Mouse (Mus musculus): ENCODE measurements at regions not wholly inside any gene's neighbourhood (a gene's known extent, or its start where the extent isn't known, plus 50 kb on each side); places are given as distances from the start of the nearest gene placed in this dataset.

GRCm38 (mm10) chr7:36940611-36941010, 242.7 kb downstream of the Tshz3 start:
- no peaks in the 10 kb centered on the region for H3K79me3 ChIP-seq (ENCODE audit: low read depth)
- H3K36me3 ChIP-seq (ENCODE audit: control insufficient read depth, insufficient read depth), result no peaks in the 10 kb centered on the region
- H3K79me2 ChIP-seq (ENCODE audit: control insufficient read depth, insufficient read depth), result no peaks in the 10 kb centered on the region
- TF ChIP-seq MYOD1 (IDR thresholded peaks at IDR 0.05; ENCODE audit: control insufficient read depth, insufficient read length, low read depth) (no peak), MYOG (IDR thresholded peaks at IDR 0.05; ENCODE audit: control insufficient read depth, extremely low read depth, insufficient read length) (no peak), MAX (IDR thresholded peaks at IDR 0.05) (no peak), FOSL1 (IDR thresholded peaks at IDR 0.05; ENCODE audit: insufficient read depth, low read length, poor library complexity, severe bottlenecking) (no peak), CEBPB (IDR thresholded peaks at IDR 0.05; ENCODE audit: low read depth) (no peak)
- no peak overlapping the region for H3ac ChIP-seq (ENCODE audit: control insufficient read depth, insufficient read length, low read depth)
- H3K4me3 ChIP-seq (ENCODE audit: insufficient read depth, poor library complexity, severe bottlenecking), result no peak overlapping the region
- H3K27me3 ChIP-seq (ENCODE audit: control insufficient read depth, insufficient read depth, insufficient read length), result no peaks in the 10 kb centered on the region

GRCm38 (mm10) chr7:36945024-36945815, 247.3 kb downstream of the Tshz3 start:
- Histone ChIP-seq H3K27me3 (ENCODE audit: control insufficient read depth, insufficient read depth, insufficient read length) (no peaks in the 10 kb centered on the region), H3K4me3 (ENCODE audit: insufficient read depth, poor library complexity, severe bottlenecking) (no peak overlapping the region)
- no peak for TF ChIP-seq MYOD1 (IDR thresholded peaks at IDR 0.05; ENCODE audit: control insufficient read depth, insufficient read length, low read depth)
- no peak for TF ChIP-seq CEBPB (IDR thresholded peaks at IDR 0.05; ENCODE audit: low read depth)
- TF ChIP-seq MYOG (IDR thresholded peaks at IDR 0.05; ENCODE audit: control insufficient read depth, extremely low read depth, insufficient read length), result no peak
- no peak for TF ChIP-seq FOSL1 (IDR thresholded peaks at IDR 0.05; ENCODE audit: insufficient read depth, low read length, poor library complexity, severe bottlenecking)
- no peak for TF ChIP-seq CTCF (IDR thresholded peaks at IDR 0.05; ENCODE audit: control insufficient read depth, insufficient read depth, insufficient read length)
- no peak for TF ChIP-seq USF1 (IDR thresholded peaks at IDR 0.05; ENCODE audit: low read depth)
- no peak for TF ChIP-seq MAX (IDR thresholded peaks at IDR 0.05)

GRCm38 (mm10) chr7:36949511-36949910, 251.6 kb downstream of the Tshz3 start:
- no peak overlapping the region for H3K4me3 ChIP-seq (ENCODE audit: insufficient read depth, poor library complexity, severe bottlenecking)
- no peak for TF ChIP-seq USF1 (IDR thresholded peaks at IDR 0.05; ENCODE audit: low read depth)
- no peak for TF ChIP-seq MYOD1 (IDR thresholded peaks at IDR 0.05; ENCODE audit: control insufficient read depth, insufficient read length, low read depth)
- TF ChIP-seq CEBPB (IDR thresholded peaks at IDR 0.05; ENCODE audit: low read depth), result no peak
- TF ChIP-seq MYOG (IDR thresholded peaks at IDR 0.05; ENCODE audit: control insufficient read depth, extremely low read depth, insufficient read length), result no peak
- no peak for TF ChIP-seq MAX (IDR thresholded peaks at IDR 0.05)
- TF ChIP-seq CTCF (IDR thresholded peaks at IDR 0.05; ENCODE audit: control insufficient read depth, insufficient read depth, insufficient read length), result no peak
- TF ChIP-seq FOSL1 (IDR thresholded peaks at IDR 0.05; ENCODE audit: insufficient read depth, low read length, poor library complexity, severe bottlenecking), result no peak
- H3K27me3 ChIP-seq (ENCODE audit: control insufficient read depth, insufficient read depth, insufficient read length), result no peaks in the 10 kb centered on the region
- H3K79me3 ChIP-seq (ENCODE audit: low read depth), result no peaks in the 10 kb centered on the region
- no peaks in the 10 kb centered on the region for H3K79me2 ChIP-seq (ENCODE audit: control insufficient read depth, insufficient read depth)
- H3K36me3 ChIP-seq (ENCODE audit: control insufficient read depth, insufficient read depth), result no peaks in the 10 kb centered on the region
- H3ac ChIP-seq (ENCODE audit: control insufficient read depth, insufficient read length, low read depth), result no peak overlapping the region

More at GRCm38 (mm10) chr7:36945024-36945815, 247.3 kb downstream of the Tshz3 start:
- H3K79me2 ChIP-seq (ENCODE audit: control insufficient read depth, insufficient read depth), result no peaks in the 10 kb centered on the region
- H3K36me3 ChIP-seq (ENCODE audit: control insufficient read depth, insufficient read depth), result no peaks in the 10 kb centered on the region
- H3ac ChIP-seq (ENCODE audit: control insufficient read depth, insufficient read length, low read depth), result no peak overlapping the region
- no peaks in the 10 kb centered on the region for H3K79me3 ChIP-seq (ENCODE audit: low read depth)

- Histone ChIP-seq H3K79me3 (ENCODE audit: low read depth) (no peaks in the 10 kb centered on the region), H3K79me2 (ENCODE audit: control insufficient read depth, insufficient read depth) (no peaks in the 10 kb centered on the region), H3K27me3 (ENCODE audit: control insufficient read depth, insufficient read depth, insufficient read length) (no peaks in the 10 kb centered on the region), H3K36me3 (ENCODE audit: control insufficient read depth, insufficient read depth) (no peaks in the 10 kb centered on the region), H3K4me3 (ENCODE audit: insufficient read depth, poor library complexity, severe bottlenecking) (no peak overlapping the region), H3ac (ENCODE audit: control insufficient read depth, insufficient read length, low read depth) (no peak overlapping the region)
- TF ChIP-seq MYOD1 (IDR thresholded peaks at IDR 0.05; ENCODE audit: control insufficient read depth, insufficient read length, low read depth) (no peak), FOSL1 (IDR thresholded peaks at IDR 0.05; ENCODE audit: insufficient read depth, low read length, poor library complexity, severe bottlenecking) (no peak), CTCF (IDR thresholded peaks at IDR 0.05; ENCODE audit: control insufficient read depth, insufficient read depth, insufficient read length) (no peak), CEBPB (IDR thresholded peaks at IDR 0.05; ENCODE audit: low read depth) (no peak), MYOG (IDR thresholded peaks at IDR 0.05; ENCODE audit: control insufficient read depth, extremely low read depth, insufficient read length) (no peak), MAX (IDR thresholded peaks at IDR 0.05) (no peak)
Observed at GRCm38 (mm10) chr7:36955376-36955775, 257.5 kb downstream of the Tshz3 start.

GRCm38 (mm10) chr7:36958255-36958654, 260.3 kb downstream of the Tshz3 start:
- Histone ChIP-seq H3K27me3 (ENCODE audit: control insufficient read depth, insufficient read depth, insufficient read length) (no peaks in the 10 kb centered on the region), H3K79me3 (ENCODE audit: low read depth) (no peaks in the 10 kb centered on the region), H3K4me3 (ENCODE audit: insufficient read depth, poor library complexity, severe bottlenecking) (no peak overlapping the region)

More at GRCm38 (mm10) chr7:36958255-36958654, 260.3 kb downstream of the Tshz3 start:
- no peaks in the 10 kb centered on the region for H3K36me3 ChIP-seq (ENCODE audit: control insufficient read depth, insufficient read depth)
- H3ac ChIP-seq (ENCODE audit: control insufficient read depth, insufficient read length, low read depth), result no peak overlapping the region
- no peak for TF ChIP-seq MAX (IDR thresholded peaks at IDR 0.05)
- TF ChIP-seq MYOG (IDR thresholded peaks at IDR 0.05; ENCODE audit: control insufficient read depth, extremely low read depth, insufficient read length), result no peak
- TF ChIP-seq FOSL1 (IDR thresholded peaks at IDR 0.05; ENCODE audit: insufficient read depth, low read length, poor library complexity, severe bottlenecking), result no peak
- TF ChIP-seq CEBPB (IDR thresholded peaks at IDR 0.05; ENCODE audit: low read depth), result no peak
- no peak for TF ChIP-seq MYOD1 (IDR thresholded peaks at IDR 0.05; ENCODE audit: control insufficient read depth, insufficient read length, low read depth)
- TF ChIP-seq CTCF (IDR thresholded peaks at IDR 0.05; ENCODE audit: control insufficient read depth, insufficient read depth, insufficient read length), result no peak
- no peak for TF ChIP-seq USF1 (IDR thresholded peaks at IDR 0.05; ENCODE audit: low read depth)
- no peaks in the 10 kb centered on the region for H3K79me2 ChIP-seq (ENCODE audit: control insufficient read depth, insufficient read depth)
